Mouse (Mus musculus): Measurements from ENCODE around the gene Rilp. TPM values are rescaled to one million over a fixed set of nuclear protein-coding genes. Genes with fewer than 3 reads are reported as not detected.

Rilp gene
- polyA plus RNA-seq (2016; fragmentation: Nextera tagmentation; extraction: Ambion mirVana) = 0.15 and 0.26 TPM in 2 replicates

GRCm38 (mm10) chr11:75509741-75510626 lies at the start of gene Rilp:
TSS of gene Rilp (plus strand) at chr11:75510094.
- peak; percentile 27 for DNase-seq (ENCODE audit: extremely low spot score, low spot score)

GRCm38 (mm10) chr11:75460103-75460843 lies 49.6 kb upstream of the Rilp start:
- Histone ChIP-seq H3K27me3 (ENCODE audit: poor library complexity, severe bottlenecking) (no peaks in the 10 kb centered on the region), H3K4me3 (peak overlapping the region; percentile 63), H3K27ac (peak overlapping the region; percentile 92), H3K9me3 (no peaks in the 10 kb centered on the region), H3K4me1 (peaks cover 40% of the 10 kb centered on the region), H3K36me3 (replicated peaks) (peaks cover 8% of the 10 kb centered on the region)
- peak; percentile 85 for DNase-seq (ENCODE audit: extremely low spot score, low spot score)
- WGBS = 3% methylated on average over 19 of the region's 19 CpGs

More at GRCm38 (mm10) chr11:75509741-75510626, at the start of gene Rilp:
- Histone ChIP-seq H3K36me3 (replicated peaks) (peaks cover 50% of the 10 kb centered on the region), H3K27me3 (ENCODE audit: poor library complexity, severe bottlenecking) (no peaks in the 10 kb centered on the region; the same call in 1 of the 2 replicates), H3K9me3 (no peaks in the 10 kb centered on the region), H3K27ac (peak within 1 kb of the TSS; percentile 78), H3K4me3 (peak within 1 kb of the TSS; percentile 67), H3K4me1 (peaks cover 29% of the 10 kb centered on the region)
- 3% methylated on average over 43 of the region's 43 CpGs for WGBS

- H3K27ac ChIP-seq = peak within 1 kb of the TSS; percentile 92
- H3K36me3 ChIP-seq (replicated peaks) = peaks cover 15% of the 10 kb centered on the region
- peak; percentile 99 for DNase-seq (ENCODE audit: extremely low spot score, low spot score)
- peak within 1 kb of the TSS; percentile 63 for H3K4me3 ChIP-seq
- under 1% methylated on average over 46 of the region's 46 CpGs for WGBS
- peaks cover 39% of the 10 kb centered on the region for H3K4me1 ChIP-seq
- no peaks in the 10 kb centered on the region for H3K9me3 ChIP-seq
- no peaks in the 10 kb centered on the region for H3K27me3 ChIP-seq (ENCODE audit: poor library complexity, severe bottlenecking)
These were observed 48.8 kb upstream of the Rilp start, which contains the start of gene Tlcd2 for GRCm38 (mm10) chr11:75460844-75461742. TSS of gene Tlcd2 (plus strand) at chr11:75461715.

- no peaks in the 10 kb centered on the region for H3K27me3 ChIP-seq (ENCODE audit: poor library complexity, severe bottlenecking)
- H3K36me3 ChIP-seq (replicated peaks) = peaks cover 19% of the 10 kb centered on the region
- DNase-seq (ENCODE audit: extremely low spot score, low spot score) = no peak
- peak overlapping the region; percentile 63 for H3K4me3 ChIP-seq
- 1% methylated on average over 30 of the region's 30 CpGs for WGBS
- H3K9me3 ChIP-seq = 0 out of 2 replicates have a peak, but pooled peaks cover 2% of the 10 kb centered on the region
- H3K4me1 ChIP-seq = peaks cover 39% of the 10 kb centered on the region
- H3K27ac ChIP-seq = peak overlapping the region; percentile 74
These were observed 48.1 kb upstream of the Rilp start for GRCm38 (mm10) chr11:75461743-75462252.

DNA sequence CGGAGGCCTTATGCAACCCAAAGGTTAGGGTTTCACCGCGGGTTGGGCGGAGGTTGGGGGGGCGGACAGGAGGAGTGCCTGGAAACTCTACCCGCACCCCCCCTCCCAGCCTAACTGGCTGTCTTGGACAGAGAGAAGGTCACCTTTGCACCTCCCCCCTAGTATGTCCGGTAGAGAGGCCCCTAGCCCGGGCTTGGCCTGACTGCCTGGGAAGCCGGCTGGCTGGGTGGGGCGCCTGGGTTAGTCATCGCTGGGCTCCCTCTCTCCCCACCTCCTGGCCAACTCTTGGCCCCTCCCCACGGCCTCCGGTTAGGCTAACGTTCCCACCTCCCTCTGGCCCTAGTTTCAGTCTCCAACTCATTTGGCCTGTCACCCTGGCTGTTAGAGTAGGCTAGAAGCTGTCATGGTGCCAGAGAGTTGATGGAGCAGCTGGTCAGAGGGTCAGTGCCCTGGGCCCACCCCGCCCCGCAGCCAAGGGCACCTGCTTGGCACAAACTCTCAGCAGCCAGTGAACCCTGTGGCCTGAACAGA lies 47.6 kb upstream of the Rilp start:
- H3K27me3 ChIP-seq (ENCODE audit: poor library complexity, severe bottlenecking) = no peaks in the 10 kb centered on the region
- peak overlapping the region; percentile 63 for H3K4me3 ChIP-seq
- peak overlapping the region; percentile 74 for H3K27ac ChIP-seq
- H3K4me1 ChIP-seq = peaks cover 40% of the 10 kb centered on the region
- WGBS = 4% methylated on average over 16 of the region's 16 CpGs
- 0 out of 2 replicates have a peak, but pooled peaks cover 4% of the 10 kb centered on the region for H3K9me3 ChIP-seq
- peak; percentile 34 for DNase-seq (ENCODE audit: extremely low spot score, low spot score)
- peaks cover 19% of the 10 kb centered on the region for H3K36me3 ChIP-seq (replicated peaks)

- Histone ChIP-seq H3K4me1 (peaks cover 46% of the 10 kb centered on the region), H3K27ac (peak overlapping the region; percentile 74), H3K4me3 (peak overlapping the region; percentile 63), H3K27me3 (ENCODE audit: poor library complexity, severe bottlenecking) (no peaks in the 10 kb centered on the region), H3K36me3 (replicated peaks) (peaks cover 19% of the 10 kb centered on the region), H3K9me3 (0 out of 2 replicates have a peak, but pooled peaks cover 4% of the 10 kb centered on the region)
- peak; percentile 79 for DNase-seq (ENCODE audit: extremely low spot score, low spot score)
- 8% methylated on average over 9 of the region's 9 CpGs for WGBS
These were observed 47.0 kb upstream of the Rilp start for GRCm38 (mm10) chr11:75462865-75463336.

DNA sequence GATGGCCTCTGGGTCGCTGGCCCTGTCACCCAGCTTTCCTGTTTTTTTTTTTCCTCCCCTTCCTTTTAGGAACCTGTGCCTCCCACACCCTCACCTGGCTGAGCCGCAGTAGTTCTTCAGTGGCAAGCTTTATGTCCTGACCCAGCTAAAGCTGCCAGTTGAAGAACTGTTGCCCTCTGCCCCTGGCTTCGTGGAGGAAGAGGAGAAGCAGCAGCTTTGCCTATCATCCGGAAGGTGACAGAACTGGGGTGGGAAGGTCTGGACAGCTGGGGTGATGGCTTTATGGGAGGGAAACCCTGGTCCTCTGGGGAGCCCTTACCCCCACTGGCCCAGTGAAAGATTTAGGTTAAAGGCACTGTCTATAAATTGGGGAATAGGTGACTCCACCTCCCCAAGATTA lies 46.3 kb upstream of the Rilp start:
- Histone ChIP-seq H3K27ac (peak overlapping the region; percentile 74), H3K36me3 (replicated peaks) (peaks cover 19% of the 10 kb centered on the region), H3K4me1 (peaks cover 53% of the 10 kb centered on the region), H3K4me3 (peak overlapping the region; percentile 63; the same call in 1 of the 2 replicates), H3K27me3 (ENCODE audit: poor library complexity, severe bottlenecking) (peaks cover 5% of the 10 kb centered on the region; the same call in 1 of the 2 replicates), H3K9me3 (0 out of 2 replicates have a peak, but pooled peaks cover 4% of the 10 kb centered on the region)
- WGBS = 69% methylated on average over 4 of the region's 4 CpGs
- no peak for DNase-seq (ENCODE audit: extremely low spot score, low spot score)

DNA sequence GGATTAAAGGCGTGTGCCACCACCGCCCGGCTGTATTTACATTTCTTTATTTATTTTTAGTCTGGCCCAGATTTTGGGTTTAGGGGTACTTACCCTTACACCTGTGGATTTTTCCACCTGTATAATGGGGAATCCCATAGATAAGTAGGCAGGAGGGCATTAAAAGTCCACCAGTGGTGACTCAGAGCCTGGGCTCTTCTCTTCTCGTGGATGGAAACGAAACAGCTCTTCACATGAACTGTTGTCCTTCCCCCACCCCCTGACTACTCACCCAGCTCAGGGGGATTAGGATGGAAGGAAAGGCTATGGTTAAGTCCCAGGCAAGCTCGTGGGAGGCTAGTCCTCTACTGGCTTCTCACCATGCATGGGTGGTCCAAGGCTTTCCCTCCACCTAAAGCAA lies 45.5 kb upstream of the Rilp start:
- H3K27me3 ChIP-seq (ENCODE audit: poor library complexity, severe bottlenecking) = peaks cover 12% of the 10 kb centered on the region; the same call in 1 of the 2 replicates
- 0 out of 2 replicates have a peak, but pooled peaks cover 4% of the 10 kb centered on the region for H3K9me3 ChIP-seq
- peaks cover 47% of the 10 kb centered on the region for H3K4me1 ChIP-seq
- no peak overlapping the region for H3K27ac ChIP-seq
- no peak for DNase-seq (ENCODE audit: extremely low spot score, low spot score)
- no peak overlapping the region for H3K4me3 ChIP-seq
- WGBS = 91% methylated on average over 6 of the region's 6 CpGs
- peaks cover 19% of the 10 kb centered on the region for H3K36me3 ChIP-seq (replicated peaks)

- peaks cover 19% of the 10 kb centered on the region for H3K36me3 ChIP-seq (replicated peaks)
- H3K9me3 ChIP-seq = 0 out of 2 replicates have a peak, but pooled peaks cover 4% of the 10 kb centered on the region
- H3K27me3 ChIP-seq (ENCODE audit: poor library complexity, severe bottlenecking) = peaks cover 14% of the 10 kb centered on the region; the same call in 1 of the 2 replicates
- 90% methylated on average over 6 of the region's 6 CpGs for WGBS
- no peak for DNase-seq (ENCODE audit: extremely low spot score, low spot score)
- H3K27ac ChIP-seq = no peak overlapping the region
- H3K4me3 ChIP-seq = no peak overlapping the region
- H3K4me1 ChIP-seq = peaks cover 41% of the 10 kb centered on the region
These were observed 44.8 kb upstream of the Rilp start for GRCm38 (mm10) chr11:75465051-75465450.

DNA sequence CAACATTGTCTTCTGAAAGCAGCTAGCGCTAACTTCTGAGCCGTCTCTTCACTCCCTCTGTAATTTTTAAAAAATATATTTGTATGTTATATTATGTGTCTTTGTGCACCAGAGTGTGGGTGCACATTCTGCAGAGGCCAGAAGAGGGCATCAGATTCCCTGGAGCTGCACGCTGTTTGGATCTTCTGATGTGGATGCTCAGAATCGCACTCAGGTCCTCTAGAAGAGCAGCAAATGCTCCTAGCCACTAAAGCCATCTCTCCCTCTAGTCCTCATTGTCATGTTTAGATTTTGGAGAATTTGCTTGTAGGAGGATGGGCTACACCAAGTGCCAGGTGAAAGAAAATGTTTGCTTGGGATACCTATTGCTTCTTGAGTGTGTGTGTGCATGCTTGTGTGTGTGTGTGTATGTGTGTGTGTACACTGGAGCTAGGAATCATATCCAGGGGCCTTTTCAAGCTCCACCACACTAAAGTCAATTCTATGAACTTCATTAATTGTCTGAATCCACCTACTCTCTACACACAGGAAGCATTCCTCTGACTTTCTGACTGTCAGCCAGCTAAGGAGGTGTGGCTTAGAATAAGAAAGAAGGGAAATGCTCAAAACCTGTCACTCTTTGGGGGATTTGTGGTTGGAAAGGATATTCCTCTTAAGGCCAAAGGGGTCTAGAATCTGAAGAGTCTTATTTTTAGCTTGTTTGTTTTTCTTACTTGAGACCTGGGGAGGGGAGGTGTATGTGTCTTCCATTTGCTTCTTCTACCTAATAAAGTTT lies 43.0 kb upstream of the Rilp start:
- no peak for DNase-seq (ENCODE audit: extremely low spot score, low spot score)
- 97% methylated on average over 4 of the region's 4 CpGs for WGBS
- Histone ChIP-seq H3K27me3 (ENCODE audit: poor library complexity, severe bottlenecking) (peaks cover 14% of the 10 kb centered on the region; the same call in 1 of the 2 replicates), H3K27ac (no peak overlapping the region), H3K36me3 (replicated peaks) (peaks cover 19% of the 10 kb centered on the region), H3K9me3 (0 out of 2 replicates have a peak, but pooled peaks cover 4% of the 10 kb centered on the region), H3K4me1 (peaks cover 34% of the 10 kb centered on the region), H3K4me3 (no peak overlapping the region)

All from forebrain, embryonic 10.5 days (tissue).